Mouse (Mus musculus) olfactory bulb, adult 2 months (tissue): ENCODE measurements around the gene Asz1.

Experiments used
- CTCF ChIP-seq: fragments of 200-500 bp; IDR thresholded peaks from 2 replicates; pipeline ENCODE4 v1.5.1; 2012; ENCODE audit warnings: low read depth, mild to moderate bottlenecking, low read length, moderate library complexity; ENCODE audit not compliant: insufficient read depth
- POLR2A ChIP-seq: fragments of 200-500 bp; IDR thresholded peaks from 2 replicates; pipeline ENCODE4 v1.6.1; 2012; ENCODE audit warnings: mild to moderate bottlenecking, low read depth, low read length, moderate library complexity; ENCODE audit not compliant: insufficient read depth

- TF ChIP-seq CTCF (no peak), POLR2A (no peak)
Observed at GRCm38 (mm10) chr6:18057899-18058298, 51.0 kb downstream of the Asz1 start.
